ENCODE assay signal across 8 mouse cellular contexts in the genomic region with DNA sequence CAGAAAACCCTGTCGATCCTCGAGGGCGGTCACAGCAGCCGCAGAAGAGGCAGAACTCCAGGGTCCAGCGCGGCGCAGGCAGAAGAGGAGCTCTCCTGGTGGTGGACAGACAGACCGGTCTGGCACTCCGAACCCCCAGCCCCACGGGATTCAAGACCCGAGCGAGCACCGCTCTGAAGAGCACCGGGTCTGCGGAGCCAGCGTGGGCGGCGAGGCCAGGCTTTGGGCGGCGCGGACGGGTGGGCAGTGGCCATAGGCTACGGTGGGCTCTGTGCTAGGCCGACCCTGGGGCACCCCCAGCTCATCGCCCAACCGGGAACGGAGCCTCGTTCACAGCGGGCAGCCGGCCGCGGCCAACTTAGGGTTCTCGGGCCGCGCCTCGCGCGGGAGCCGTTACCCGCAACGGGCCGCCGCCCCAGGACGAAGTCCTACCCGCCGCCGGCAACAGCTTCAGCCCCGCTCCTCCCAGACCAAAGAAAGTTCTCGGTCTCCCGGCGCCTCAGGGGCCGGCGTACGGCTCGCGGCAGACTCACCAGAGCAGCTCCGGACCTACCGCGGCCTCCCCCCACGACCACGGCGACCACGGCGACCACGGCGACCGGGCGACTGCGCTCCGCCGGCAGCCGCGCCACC. TPM values are rescaled to one million over a fixed set of nuclear protein-coding genes. Genes with fewer than 3 reads are reported as not detected.
A peak's percentile ranks its signal among the peaks of the same experiment; 100 is the strongest.
DNase-seq lines count a peak whose midpoint lies in the region; ATAC-seq and TF ChIP-seq lines count a peak whose summit lies in the region.

No protein-coding gene starts in this region.

- H3K9me3 ChIP-seq in erythroblast, embryonic 14.5 days (ENCODE audit: control insufficient read depth, low read length): no peaks in the 10 kb centered on the region
- no peaks in the 10 kb centered on the region for H3K9me3 ChIP-seq in intestine, postnatal 0 days (ENCODE audit: control insufficient read depth)
- no peaks in the 10 kb centered on the region for H3K9me3 ChIP-seq in midbrain, embryonic 11.5 days (ENCODE audit: control insufficient read depth, low read length)

- H3K27me3 ChIP-seq in erythroblast, embryonic 14.5 days (ENCODE audit: control insufficient read depth): no peaks in the 10 kb centered on the region
- no peaks in the 10 kb centered on the region for H3K27me3 ChIP-seq in intestine, postnatal 0 days (replicated peaks; ENCODE audit: control insufficient read depth, insufficient read depth, low read length)
- no peaks in the 10 kb centered on the region for H3K27me3 ChIP-seq in midbrain, embryonic 11.5 days (ENCODE audit: control insufficient read depth, insufficient read depth, low read length)

- peak overlapping the region; percentile 82 for H3K27ac ChIP-seq in intestine, postnatal 0 days (ENCODE audit: low read depth, low read length)
- H3K27ac ChIP-seq in midbrain, embryonic 11.5 days (ENCODE audit: low read depth, low read length): peak overlapping the region; percentile 72

- peak; percentile 51 for DNase-seq in adrenal gland, postnatal 10 days
- no peak for DNase-seq in adrenal gland, adult 2 months
- peak; percentile 25 for DNase-seq in ovary, postnatal 14 days (ENCODE audit: low spot score)
- no peak for DNase-seq in ovary, postnatal 36 days (ENCODE audit: low spot score)
- peak; percentile 95 for DNase-seq in midbrain, embryonic 11.5 days (ENCODE audit: low spot score, missing footprints)
- DNase-seq in layer of hippocampus, adult 18-20 months (ENCODE audit: low spot score in 2 of 2): no peak

- ATAC-seq in intestine, postnatal 0 days: peak; percentile 83
- ATAC-seq in midbrain, embryonic 11.5 days (ENCODE audit: low FRiP score): peak; percentile 82

- H3K9ac ChIP-seq in intestine, postnatal 0 days (ENCODE audit: low read depth, low read length): peak overlapping the region; percentile 70
- peak overlapping the region; percentile 90 for H3K9ac ChIP-seq in midbrain, embryonic 11.5 days (ENCODE audit: low read length)

- WGBS in intestine, postnatal 0 days: under 1% methylated on average over 67 of the region's 73 CpGs
- under 1% methylated on average over 71 of the region's 73 CpGs for WGBS in midbrain, embryonic 11.5 days

- H3K4me2 ChIP-seq in intestine, postnatal 0 days (replicated peaks; ENCODE audit: low read depth): peak overlapping the region; percentile 99
- H3K4me2 ChIP-seq in midbrain, embryonic 11.5 days: peak overlapping the region; percentile 91

- H3K36me3 ChIP-seq in erythroblast, embryonic 14.5 days (ENCODE audit: control insufficient read depth): peaks cover 38% of the 10 kb centered on the region
- no peaks in the 10 kb centered on the region for H3K36me3 ChIP-seq in intestine, postnatal 0 days (ENCODE audit: control insufficient read depth, insufficient read depth)
- H3K36me3 ChIP-seq in midbrain, embryonic 11.5 days (ENCODE audit: control insufficient read depth, insufficient read depth, low read length): no peaks in the 10 kb centered on the region

- H3K4me1 ChIP-seq in erythroblast, embryonic 14.5 days (ENCODE audit: control insufficient read depth): peaks cover 44% of the 10 kb centered on the region
- no peaks in the 10 kb centered on the region for H3K4me1 ChIP-seq in intestine, postnatal 0 days (replicated peaks; ENCODE audit: control insufficient read depth, insufficient read depth, low read length)
- H3K4me1 ChIP-seq in midbrain, embryonic 11.5 days (ENCODE audit: control insufficient read depth, insufficient read depth, low read length): peaks cover 6% of the 10 kb centered on the region

- peak overlapping the region; percentile 100 for H3K4me3 ChIP-seq in erythroblast, embryonic 14.5 days (replicated peaks)
- H3K4me3 ChIP-seq in intestine, postnatal 0 days (ENCODE audit: low read depth, low read length): peak overlapping the region; percentile 74
- peak overlapping the region; percentile 79 for H3K4me3 ChIP-seq in midbrain, embryonic 11.5 days (ENCODE audit: low read depth, low read length)

- no peak for TF ChIP-seq CTCF in intestine, postnatal 0 days (IDR thresholded peaks at IDR 0.05; ENCODE audit: low read depth)

RNA-seq across cellular contexts. Expression of a gene that starts 0.4 kb away (rescaled TPM):
- 10 to 100 TPM; 48.4 to 50.7 TPM for total RNA-seq in adrenal gland, postnatal 10 days (2021)
- total RNA-seq in adrenal gland, adult 2 months (2021): 100 to 1,000 TPM in 1 of 2 experiments, 10 to 100 TPM in 1; 50.1 to 133 TPM
- polyA plus RNA-seq in adrenal gland, adult 2 months (2012; rRNA removed): 9.2 and 14.5 TPM in 2 replicates
- polyA plus RNA-seq in erythroblast, embryonic 14.5 days (2012): 2.4 and 3.5 TPM in 2 replicates
- polyA plus RNA-seq in intestine, postnatal 0 days (2015; fragmentation: Nextera tagmentation; extraction: Ambion mirVana): 4.9 and 5.0 TPM in 2 replicates
- 34.3 and 36.0 TPM in 2 replicates for polyA plus RNA-seq in midbrain, embryonic 11.5 days (2014; fragmentation: Nextera tagmentation; extraction: Ambion mirVana)
- total RNA-seq in layer of hippocampus, adult 18-20 months (2021): 10 to 100 TPM; 25.9 to 26.8 TPM

Comparison
In these comparisons a context has a peak if more than half of its experiments do, and no peak if none do; other contexts are left out.
1. DNase-seq: peak in adrenal gland, postnatal 10 days (single experiment), ovary, postnatal 14 days (single experiment) and midbrain, embryonic 11.5 days (single experiment); none in adrenal gland, adult 2 months (single experiment), ovary, postnatal 36 days (single experiment) and layer of hippocampus, adult 18-20 months (0 of 2).
2. Peak in every context shown above with its lines, with median percentiles within 50 percentile points of each other: H3K4me3 ChIP-seq.